Mouse (Mus musculus): ENCODE data around the gene Clrn2. TPM values are rescaled to one million over a fixed set of nuclear protein-coding genes. Genes with fewer than 3 reads are reported as not detected.

Clrn2 gene
- polyA plus RNA-seq, 1 experiment, result not detected

DNA sequence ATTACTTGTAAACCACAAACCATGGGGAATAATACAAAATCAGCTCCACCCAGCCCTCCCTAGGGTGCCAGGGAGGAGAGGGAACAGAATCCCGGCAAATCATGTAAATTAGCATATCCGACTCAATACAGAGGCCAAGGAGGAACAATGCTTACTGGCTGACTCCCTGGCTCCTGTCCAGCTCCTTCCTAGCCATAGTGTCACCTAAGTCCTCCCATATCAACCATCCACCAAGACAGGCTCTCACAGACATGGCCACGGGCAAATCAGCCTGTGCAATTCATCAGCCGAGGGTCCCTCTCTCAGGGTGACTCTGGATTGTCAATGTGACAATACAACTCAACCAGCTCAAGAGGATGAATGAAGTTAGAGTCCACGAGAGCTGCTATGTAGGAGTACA is 4.9 kb upstream of the Clrn2 start:
- no peak for TF ChIP-seq CTCF (IDR thresholded peaks at IDR 0.05; ENCODE audit: control insufficient read depth, insufficient read depth, low read length)
- no peak for TF ChIP-seq POLR2A (IDR thresholded peaks at IDR 0.05; ENCODE audit: borderline replicate concordance, control insufficient read depth, low read depth, low read length)
- Histone ChIP-seq H3K4me1 (ENCODE audit: control insufficient read depth, insufficient read depth, low read length) (peaks cover 2% of the 10 kb centered on the region; the same call in 1 of the 2 replicates), H3K27ac (ENCODE audit: control insufficient read depth, insufficient read depth, low read depth, low read length, poor library complexity) (no peak overlapping the region), H3K4me3 (replicated peaks; ENCODE audit: control insufficient read depth, low read depth, low read length) (no peak overlapping the region)
- 53% methylated on average over 5 of the region's 5 CpGs for WGBS

DNA sequence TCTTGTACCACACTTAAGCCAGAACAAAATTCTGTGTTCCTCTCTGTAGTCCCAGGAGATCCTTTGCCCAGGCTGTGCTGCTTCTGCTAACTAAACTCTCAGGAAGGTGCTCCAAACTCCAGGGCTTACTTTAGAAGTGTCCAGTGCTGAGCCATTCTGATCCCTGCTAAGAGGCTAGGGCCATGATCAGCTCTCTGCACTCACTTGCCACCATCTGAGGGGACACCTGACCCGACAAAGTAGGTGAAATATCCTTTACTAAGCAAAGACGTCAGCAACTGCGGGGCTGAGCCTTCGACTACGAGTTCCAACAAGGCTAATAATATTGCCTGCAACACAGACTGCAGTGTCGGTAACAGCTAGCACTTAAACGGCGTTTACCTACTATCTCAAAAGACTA is 4.3 kb upstream of the Clrn2 start:
- H3K27ac ChIP-seq (ENCODE audit: control insufficient read depth, insufficient read depth, low read depth, low read length, poor library complexity), result no peak overlapping the region
- WGBS, result 2% methylated on average over 8 of the region's 8 CpGs

DNA sequence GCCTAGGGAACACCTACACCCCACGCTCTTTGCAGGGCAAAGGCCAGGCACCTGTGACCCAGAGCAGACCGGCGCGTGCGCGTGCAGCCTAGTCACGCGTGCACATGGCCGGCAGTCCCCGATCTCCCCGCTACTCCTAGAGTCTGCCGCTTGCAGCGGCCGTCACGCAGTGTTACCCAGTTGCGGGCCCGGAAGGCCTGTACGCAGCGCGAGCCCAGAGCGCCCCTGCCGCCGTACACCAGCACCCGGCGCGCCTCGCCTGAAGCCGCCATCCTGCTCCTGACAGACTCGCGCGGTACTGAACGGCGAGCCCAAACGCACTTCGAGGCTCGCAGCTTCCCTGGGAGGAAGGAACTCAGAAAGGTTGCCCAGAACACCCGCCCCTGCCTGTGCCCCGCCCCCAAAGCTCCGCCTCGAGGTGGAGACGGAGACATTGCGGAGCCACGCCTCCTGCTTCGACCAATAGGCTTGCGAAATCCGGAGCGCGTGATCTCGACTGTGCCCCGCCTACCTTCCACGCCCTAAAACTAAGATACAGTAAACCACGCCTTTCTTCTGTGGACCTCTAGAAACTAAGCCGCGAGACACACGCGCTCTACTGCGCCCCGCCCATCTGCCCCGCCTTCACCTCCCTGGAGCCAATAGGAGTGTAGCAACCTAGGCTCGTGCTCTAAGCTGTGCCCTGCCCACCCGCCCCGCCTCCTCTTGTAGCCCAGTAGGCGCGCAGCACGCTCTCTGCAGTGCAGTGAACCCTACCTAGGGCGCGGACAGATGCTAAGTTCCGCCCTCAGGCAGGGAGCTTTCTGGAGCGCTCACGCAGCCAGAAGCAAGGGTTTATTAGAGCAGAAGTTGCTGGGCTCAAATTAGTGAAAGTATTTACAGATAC is 3.5 kb upstream of the Clrn2 start, which contains the start of gene Qdpr:
TSS of gene Qdpr (minus strand) at position 406 of the 886 bp plus-strand sequence.
- Histone ChIP-seq H3K4me1 (ENCODE audit: control insufficient read depth, insufficient read depth, low read length) (peaks cover 2% of the 10 kb centered on the region; the same call in 1 of the 2 replicates), H3K27ac (ENCODE audit: control insufficient read depth, insufficient read depth, low read depth, low read length, poor library complexity) (peak within 1 kb of the TSS; percentile 58), H3K4me3 (replicated peaks; ENCODE audit: control insufficient read depth, low read depth, low read length) (peak within 1 kb of the TSS; percentile 60)
- peak; percentile 57; the same call in 1 of the 2 replicates for TF ChIP-seq POLR2A (IDR thresholded peaks at IDR 0.05; ENCODE audit: borderline replicate concordance, control insufficient read depth, low read depth, low read length)
- no peak for TF ChIP-seq CTCF (IDR thresholded peaks at IDR 0.05; ENCODE audit: control insufficient read depth, insufficient read depth, low read length)
- WGBS, result under 1% methylated on average over 70 of the region's 70 CpGs

More for the DNA sequence above, 4.3 kb upstream of the Clrn2 start:
- TF ChIP-seq CTCF (IDR thresholded peaks at IDR 0.05; ENCODE audit: control insufficient read depth, insufficient read depth, low read length) (no peak), POLR2A (IDR thresholded peaks at IDR 0.05; ENCODE audit: borderline replicate concordance, control insufficient read depth, low read depth, low read length) (no peak)
- H3K4me1 ChIP-seq (ENCODE audit: control insufficient read depth, insufficient read depth, low read length), result peaks cover 2% of the 10 kb centered on the region; the same call in 1 of the 2 replicates
- H3K4me3 ChIP-seq (replicated peaks; ENCODE audit: control insufficient read depth, low read depth, low read length), result no peak overlapping the region

DNA sequence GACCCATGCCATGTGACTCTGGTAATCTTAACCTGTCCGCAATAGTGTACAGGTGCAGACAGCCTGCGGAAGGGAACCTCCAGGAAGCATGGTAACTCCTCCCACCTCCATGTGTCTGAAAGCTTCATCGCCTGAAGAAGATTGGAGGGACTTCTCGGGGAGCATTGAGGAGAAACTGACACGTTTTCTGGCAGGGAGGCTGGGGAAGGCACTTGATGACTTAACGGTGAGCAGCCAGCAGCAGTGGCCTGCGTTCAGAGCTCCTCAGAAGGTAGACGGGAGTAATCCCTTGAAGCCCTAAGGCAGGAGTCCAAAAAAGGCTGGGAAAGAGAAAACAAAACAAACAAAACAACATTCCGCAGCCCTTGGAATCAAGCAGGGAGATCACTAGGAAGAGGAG is 905 bp downstream of the Clrn2 start:
- Histone ChIP-seq H3K27ac (ENCODE audit: control insufficient read depth, insufficient read depth, low read depth, low read length, poor library complexity) (no peak overlapping the region), H3K4me3 (replicated peaks; ENCODE audit: control insufficient read depth, low read depth, low read length) (no peak overlapping the region), H3K4me1 (ENCODE audit: control insufficient read depth, insufficient read depth, low read length) (no peaks in the 10 kb centered on the region)
- TF ChIP-seq POLR2A (IDR thresholded peaks at IDR 0.05; ENCODE audit: borderline replicate concordance, control insufficient read depth, low read depth, low read length) (no peak), CTCF (IDR thresholded peaks at IDR 0.05; ENCODE audit: control insufficient read depth, insufficient read depth, low read length) (no peak)
- 48% methylated on average over 9 of the region's 9 CpGs for WGBS

DNA sequence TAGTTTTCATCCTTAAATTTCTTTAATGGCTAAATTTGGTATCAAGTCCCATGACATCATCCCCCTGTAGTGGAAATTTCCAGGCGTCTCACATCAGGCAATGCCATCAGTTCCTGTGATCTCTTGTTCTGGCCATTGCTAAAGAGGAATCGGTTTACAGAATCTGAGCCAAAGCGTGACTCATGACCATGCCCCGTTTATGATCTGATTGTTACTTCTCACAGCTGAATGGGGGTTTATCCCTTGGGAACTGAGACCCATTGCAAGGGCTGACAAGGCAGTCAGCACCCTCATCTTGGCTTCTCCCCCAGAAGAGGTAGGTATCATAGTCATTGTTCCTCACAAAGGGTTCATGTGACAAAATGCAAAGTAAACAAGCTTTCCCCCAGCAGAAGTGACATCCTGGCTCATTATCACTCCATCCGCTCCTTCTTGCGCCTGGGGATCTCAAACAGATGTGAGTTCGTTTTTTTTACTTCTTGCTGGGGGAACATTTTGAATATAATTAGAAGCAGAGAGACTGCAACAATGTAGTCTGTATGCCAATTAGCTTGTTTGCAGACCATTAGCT is 19.4 kb downstream of the Clrn2 start:
- 32% methylated on average over 7 of the region's 7 CpGs for WGBS
- no peaks in the 10 kb centered on the region for H3K4me1 ChIP-seq (ENCODE audit: control insufficient read depth, insufficient read depth, low read length)
- no peak for TF ChIP-seq CTCF (IDR thresholded peaks at IDR 0.05; ENCODE audit: control insufficient read depth, insufficient read depth, low read length)
- no peak for TF ChIP-seq POLR2A (IDR thresholded peaks at IDR 0.05; ENCODE audit: borderline replicate concordance, control insufficient read depth, low read depth, low read length)
- H3K27ac ChIP-seq (ENCODE audit: control insufficient read depth, insufficient read depth, low read depth, low read length, poor library complexity), result no peak overlapping the region
- no peak overlapping the region for H3K4me3 ChIP-seq (replicated peaks; ENCODE audit: control insufficient read depth, low read depth, low read length)

DNA sequence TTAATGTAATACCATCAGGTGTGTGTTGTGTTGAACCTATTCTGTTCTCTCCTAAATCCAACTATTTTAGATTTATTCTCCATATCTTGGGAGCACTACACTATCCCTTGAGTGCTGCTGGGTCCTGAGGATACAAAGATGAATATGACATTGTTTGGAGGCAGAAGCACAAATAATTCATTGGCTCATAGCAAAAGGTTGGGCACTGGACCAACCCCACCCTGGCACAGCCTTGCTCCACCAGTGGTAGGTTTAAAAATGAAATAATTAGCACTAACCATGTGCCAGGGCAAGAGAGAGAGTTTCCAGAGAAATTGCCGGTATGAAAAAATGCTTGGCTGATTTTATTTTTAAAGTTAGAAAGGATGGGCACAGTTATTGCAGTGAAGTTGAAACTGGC is 20.0 kb downstream of the Clrn2 start:
- TF ChIP-seq POLR2A (IDR thresholded peaks at IDR 0.05; ENCODE audit: borderline replicate concordance, control insufficient read depth, low read depth, low read length), result no peak
- no peak for TF ChIP-seq CTCF (IDR thresholded peaks at IDR 0.05; ENCODE audit: control insufficient read depth, insufficient read depth, low read length)
- Histone ChIP-seq H3K4me1 (ENCODE audit: control insufficient read depth, insufficient read depth, low read length) (no peaks in the 10 kb centered on the region), H3K27ac (ENCODE audit: control insufficient read depth, insufficient read depth, low read depth, low read length, poor library complexity) (no peak overlapping the region), H3K4me3 (replicated peaks; ENCODE audit: control insufficient read depth, low read depth, low read length) (no peak overlapping the region)
- 70% methylated on average over 1 of the region's 1 CpGs for WGBS

DNA sequence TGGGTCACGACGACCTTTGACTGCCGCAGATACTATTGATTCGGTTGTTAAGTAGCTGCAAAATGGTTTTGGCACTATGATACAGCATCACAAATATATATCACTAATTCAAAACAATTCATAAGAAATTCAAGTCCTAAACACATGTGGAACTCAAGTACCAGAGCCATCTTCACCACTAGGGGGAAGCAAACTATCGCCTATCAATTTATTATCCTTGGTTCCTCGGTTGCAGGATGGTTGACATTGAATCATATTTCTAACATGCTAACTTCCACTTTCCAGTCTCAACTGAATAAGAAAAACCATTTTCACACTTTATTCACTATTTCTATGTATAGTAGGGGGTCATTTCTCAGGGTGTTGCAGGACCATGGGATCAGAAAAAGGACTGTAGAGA is 20.7 kb downstream of the Clrn2 start:
- WGBS, result 30% methylated on average over 6 of the region's 6 CpGs
- no peak overlapping the region for H3K4me3 ChIP-seq (replicated peaks; ENCODE audit: control insufficient read depth, low read depth, low read length)
- H3K4me1 ChIP-seq (ENCODE audit: control insufficient read depth, insufficient read depth, low read length), result no peaks in the 10 kb centered on the region
- H3K27ac ChIP-seq (ENCODE audit: control insufficient read depth, insufficient read depth, low read depth, low read length, poor library complexity), result no peak overlapping the region
- TF ChIP-seq CTCF (IDR thresholded peaks at IDR 0.05; ENCODE audit: control insufficient read depth, insufficient read depth, low read length) (peak; percentile 35), POLR2A (IDR thresholded peaks at IDR 0.05; ENCODE audit: borderline replicate concordance, control insufficient read depth, low read depth, low read length) (no peak)

DNA sequence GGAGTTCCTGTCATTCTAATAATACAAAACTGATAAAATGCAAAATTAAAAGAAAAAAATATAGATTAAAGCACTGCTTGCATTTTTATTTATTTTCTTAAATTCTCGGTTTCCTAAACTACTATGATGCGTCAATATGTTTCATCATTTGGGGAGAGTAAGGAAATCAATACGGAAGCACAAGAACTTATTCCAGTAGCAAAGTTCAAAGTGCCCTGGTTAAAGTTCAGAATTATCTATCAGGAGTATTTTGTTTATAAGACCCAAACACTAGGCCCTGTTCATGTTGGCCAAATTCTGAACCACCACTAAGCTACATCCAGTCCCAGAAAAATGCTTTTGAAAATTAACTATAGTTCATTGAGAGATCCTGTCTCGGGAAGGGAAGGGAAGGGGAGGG is 21.2 kb downstream of the Clrn2 start:
- TF ChIP-seq CTCF (IDR thresholded peaks at IDR 0.05; ENCODE audit: control insufficient read depth, insufficient read depth, low read length), result no peak
- no peak for TF ChIP-seq POLR2A (IDR thresholded peaks at IDR 0.05; ENCODE audit: borderline replicate concordance, control insufficient read depth, low read depth, low read length)
- Histone ChIP-seq H3K4me1 (ENCODE audit: control insufficient read depth, insufficient read depth, low read length) (no peaks in the 10 kb centered on the region), H3K27ac (ENCODE audit: control insufficient read depth, insufficient read depth, low read depth, low read length, poor library complexity) (no peak overlapping the region), H3K4me3 (replicated peaks; ENCODE audit: control insufficient read depth, low read depth, low read length) (no peak overlapping the region)
- 75% methylated on average over 3 of the region's 4 CpGs for WGBS

Measured in bone marrow, adult 2 months (tissue).